Mouse (Mus musculus): ENCODE results near the gene Lcn5. TPM values are rescaled to one million over a fixed set of nuclear protein-coding genes. Genes with fewer than 3 reads are reported as not detected.

The Lcn5 gene
- polyA plus RNA-seq, 1 experiment from 2014 or later = not detected

Other genes starting within 250 kb of the Lcn5 start
- gene Fut7, start 234.7 kb upstream of the Lcn5 start, polyA plus RNA-seq (2014; fragmentation: Nextera tagmentation; extraction: Ambion mirVana) = 0.17 and 0.23 TPM in 2 replicates
- 16.2 and 17.0 TPM in 2 replicates for gene Abca2, start 229.2 kb upstream of the Lcn5 start, polyA plus RNA-seq (2014; fragmentation: Nextera tagmentation; extraction: Ambion mirVana)
- 1.5 and 2.4 TPM in 2 replicates for gene Clic3, start 201.1 kb upstream of the Lcn5 start, polyA plus RNA-seq (2014; fragmentation: Nextera tagmentation; extraction: Ambion mirVana)
- gene Paxx, start 196.9 kb upstream of the Lcn5 start, polyA plus RNA-seq (2014; fragmentation: Nextera tagmentation; extraction: Ambion mirVana) = 94.5 and 124 TPM in 2 replicates
- 5.6 and 87.6 TPM in 2 replicates for gene Ptgds, start 187.9 kb upstream of the Lcn5 start, polyA plus RNA-seq (2014; fragmentation: Nextera tagmentation; extraction: Ambion mirVana)
- gene Lcn12, start 164.0 kb upstream of the Lcn5 start, polyA plus RNA-seq (2014; fragmentation: Nextera tagmentation; extraction: Ambion mirVana) = not detected in 2 replicates
- 124 and 137 TPM in 2 replicates for gene Fbxw5, start 157.2 kb upstream of the Lcn5 start, polyA plus RNA-seq (2014; fragmentation: Nextera tagmentation; extraction: Ambion mirVana)
- gene C8g, start 156.2 kb upstream of the Lcn5 start, polyA plus RNA-seq (2014; fragmentation: Nextera tagmentation; extraction: Ambion mirVana) = 5.6 and 6.8 TPM in 2 replicates
- gene Traf2, start 111.0 kb upstream of the Lcn5 start, polyA plus RNA-seq (2014; fragmentation: Nextera tagmentation; extraction: Ambion mirVana) = 12.6 and 14.8 TPM in 2 replicates
- 373 and 390 TPM in 2 replicates for gene Edf1, start 100.1 kb upstream of the Lcn5 start, polyA plus RNA-seq (2014; fragmentation: Nextera tagmentation; extraction: Ambion mirVana)
- 2.2 and 2.3 TPM in 2 replicates for gene Mamdc4, start 83.1 kb upstream of the Lcn5 start, polyA plus RNA-seq (2014; fragmentation: Nextera tagmentation; extraction: Ambion mirVana)
- gene Phpt1, start 82.7 kb upstream of the Lcn5 start, polyA plus RNA-seq (2014; fragmentation: Nextera tagmentation; extraction: Ambion mirVana) = 184 and 209 TPM in 2 replicates
- gene Ajm1, start 76.2 kb upstream of the Lcn5 start, polyA plus RNA-seq (2014; fragmentation: Nextera tagmentation; extraction: Ambion mirVana) = 8.1 and 13.3 TPM in 2 replicates
- 64.2 and 66.6 TPM in 2 replicates for gene Rabl6, start 49.4 kb upstream of the Lcn5 start, polyA plus RNA-seq (2014; fragmentation: Nextera tagmentation; extraction: Ambion mirVana)
- gene Ccdc183, start 40.3 kb upstream of the Lcn5 start, polyA plus RNA-seq (2014; fragmentation: Nextera tagmentation; extraction: Ambion mirVana) = 0.33 and 0.43 TPM in 2 replicates
- 48.5 and 55.3 TPM in 2 replicates for gene Tmem141, start 35.9 kb upstream of the Lcn5 start, polyA plus RNA-seq (2014; fragmentation: Nextera tagmentation; extraction: Ambion mirVana)
- gene Fcna, start 29.9 kb upstream of the Lcn5 start, polyA plus RNA-seq (2014; fragmentation: Nextera tagmentation; extraction: Ambion mirVana) = 0.63 and 3.3 TPM in 2 replicates
- not detected in 2 replicates for gene Lcn8, start 4.8 kb upstream of the Lcn5 start, polyA plus RNA-seq (2014; fragmentation: Nextera tagmentation; extraction: Ambion mirVana)
- not detected in 2 replicates for gene Lcn6, start 18.8 kb downstream of the Lcn5 start, polyA plus RNA-seq (2014; fragmentation: Nextera tagmentation; extraction: Ambion mirVana)
- not detected in 2 replicates for gene Lcn10, start 24.8 kb downstream of the Lcn5 start, polyA plus RNA-seq (2014; fragmentation: Nextera tagmentation; extraction: Ambion mirVana)
- not detected in 2 replicates for gene Obp2a, start 42.1 kb downstream of the Lcn5 start, polyA plus RNA-seq (2014; fragmentation: Nextera tagmentation; extraction: Ambion mirVana)
- 138 and 160 TPM in 2 replicates for gene Bmyc, start 48.8 kb downstream of the Lcn5 start, polyA plus RNA-seq (2014; fragmentation: Nextera tagmentation; extraction: Ambion mirVana)
- not detected in 2 replicates for gene Obp2b, start 79.1 kb downstream of the Lcn5 start, polyA plus RNA-seq (2014; fragmentation: Nextera tagmentation; extraction: Ambion mirVana)
- gene Lcn3, start 107.6 kb downstream of the Lcn5 start, polyA plus RNA-seq (2014; fragmentation: Nextera tagmentation; extraction: Ambion mirVana) = not detected in 2 replicates
- gene Lcn11, start 119.1 kb downstream of the Lcn5 start, polyA plus RNA-seq (2014; fragmentation: Nextera tagmentation; extraction: Ambion mirVana) = not detected in 2 replicates
- gene Gm13539, start 124.3 kb downstream of the Lcn5 start, polyA plus RNA-seq (2014; fragmentation: Nextera tagmentation; extraction: Ambion mirVana) = not detected in 2 replicates
- not detected in 2 replicates for gene Glt6d1, start 157.9 kb downstream of the Lcn5 start, polyA plus RNA-seq (2014; fragmentation: Nextera tagmentation; extraction: Ambion mirVana)
- gene Lcn9, start 165.2 kb downstream of the Lcn5 start, polyA plus RNA-seq (2014; fragmentation: Nextera tagmentation; extraction: Ambion mirVana) = not detected in 2 replicates
- gene Sohlh1, start 189.3 kb downstream of the Lcn5 start, polyA plus RNA-seq (2014; fragmentation: Nextera tagmentation; extraction: Ambion mirVana) = not detected in 2 replicates
- gene Kcnt1, start 205.8 kb downstream of the Lcn5 start, polyA plus RNA-seq (2014; fragmentation: Nextera tagmentation; extraction: Ambion mirVana) = 18.9 and 22.9 TPM in 2 replicates